Mouse (Mus musculus): Measurements from ENCODE around the gene Sprr2b. TPM values are rescaled to one million over a fixed set of nuclear protein-coding genes. Genes with fewer than 3 reads are reported as not detected.

Gene Sprr2b
- total RNA-seq, 1 experiment, result not detected

GRCm38 (mm10) chr3:92351843-92352242 is 35.4 kb downstream of the Sprr2b start, which contains the start of gene Sprr2e:
TSS of gene Sprr2e (plus strand) at chr3:92352143.
- H3K9ac ChIP-seq (ENCODE audit: insufficient read depth, low read depth, low read length, poor library complexity, severe bottlenecking), result no peak within 1 kb of the TSS
- no peak within 1 kb of the TSS for H3K4me3 ChIP-seq (ENCODE audit: insufficient read depth in 1 of 2, low read depth in 1 of 2, low read length in 2 of 2, poor library complexity in 1 of 2, severe bottlenecking in 1 of 2)
- H3K4me1 ChIP-seq (ENCODE audit: control insufficient read depth in 2 of 2, insufficient read depth in 2 of 2, low read length in 2 of 2, poor library complexity in 1 of 2), result no peaks in the 10 kb centered on the region
- in situ Hi-C loops (cut with MboI; ENCODE audit: low sequenced_read_pairs in 2 of 2, unreplicated experiment in 2 of 2), result no loop called here
- no peaks in the 10 kb centered on the region for H3K36me3 ChIP-seq (ENCODE audit: control insufficient read depth, insufficient read depth, low read length, poor library complexity, severe bottlenecking)
- no peak within 1 kb of the TSS for H3K27ac ChIP-seq (ENCODE audit: insufficient read depth, low read depth, low read length, poor library complexity, severe bottlenecking)
- TF ChIP-seq HCFC1 (IDR thresholded peaks at IDR 0.05; ENCODE audit: borderline replicate concordance, insufficient read depth, low read length), result no peak
- no peak for TF ChIP-seq ZNF384 (IDR thresholded peaks at IDR 0.05; ENCODE audit: low read depth, low read length)
- no peak for TF ChIP-seq ZC3H11A (IDR thresholded peaks at IDR 0.05; ENCODE audit: borderline replicate concordance, low read depth, low read length)
- TF ChIP-seq MAFK (IDR thresholded peaks at IDR 0.05; ENCODE audit: insufficient read depth, low read depth, low read length), result no peak
- TF ChIP-seq CHD2 (IDR thresholded peaks at IDR 0.05; ENCODE audit: low read depth, low read length), result no peak
- DNase-seq (ENCODE audit: low read depth, low spot score), result no peak
- no peaks in the 10 kb centered on the region for H3K9me3 ChIP-seq (ENCODE audit: control insufficient read depth, insufficient read depth, low read depth, low read length)

GRCm38 (mm10) chr3:92361619-92362018 is 45.2 kb downstream of the Sprr2b start:
- H3K4me3 ChIP-seq (ENCODE audit: insufficient read depth in 1 of 2, low read depth in 1 of 2, low read length in 2 of 2, poor library complexity in 1 of 2, severe bottlenecking in 1 of 2), result no peak overlapping the region
- no peak overlapping the region for H3K27ac ChIP-seq (ENCODE audit: insufficient read depth, low read depth, low read length, poor library complexity, severe bottlenecking)
- H3K9me3 ChIP-seq (ENCODE audit: control insufficient read depth, insufficient read depth, low read depth, low read length), result no peaks in the 10 kb centered on the region
- in situ Hi-C loops (cut with MboI; ENCODE audit: low sequenced_read_pairs in 2 of 2, unreplicated experiment in 2 of 2), result no loop called here
- H3K36me3 ChIP-seq (ENCODE audit: control insufficient read depth, insufficient read depth, low read length, poor library complexity, severe bottlenecking), result no peaks in the 10 kb centered on the region
- no peak for DNase-seq (ENCODE audit: low read depth, low spot score)
- no peak for TF ChIP-seq CHD2 (IDR thresholded peaks at IDR 0.05; ENCODE audit: low read depth, low read length)
- TF ChIP-seq ZNF384 (IDR thresholded peaks at IDR 0.05; ENCODE audit: low read depth, low read length), result no peak
- TF ChIP-seq HCFC1 (IDR thresholded peaks at IDR 0.05; ENCODE audit: borderline replicate concordance, insufficient read depth, low read length), result no peak
- no peak for TF ChIP-seq ZC3H11A (IDR thresholded peaks at IDR 0.05; ENCODE audit: borderline replicate concordance, low read depth, low read length)
- no peak for TF ChIP-seq MAFK (IDR thresholded peaks at IDR 0.05; ENCODE audit: insufficient read depth, low read depth, low read length)
- H3K4me1 ChIP-seq (ENCODE audit: control insufficient read depth in 2 of 2, insufficient read depth in 2 of 2, low read length in 2 of 2, poor library complexity in 1 of 2), result no peaks in the 10 kb centered on the region
- no peak overlapping the region for H3K9ac ChIP-seq (ENCODE audit: insufficient read depth, low read depth, low read length, poor library complexity, severe bottlenecking)

- in situ Hi-C loops (cut with MboI; ENCODE audit: low sequenced_read_pairs in 2 of 2, unreplicated experiment in 2 of 2), result no loop called here
Observed at GRCm38 (mm10) chr3:92364887-92365286, 48.5 kb downstream of the Sprr2b start, which contains the start of gene Sprr2f. TSS of gene Sprr2f (plus strand) at chr3:92365187.

More at GRCm38 (mm10) chr3:92364887-92365286, 48.5 kb downstream of the Sprr2b start, which contains the start of gene Sprr2f:
- Histone ChIP-seq H3K9ac (ENCODE audit: insufficient read depth, low read depth, low read length, poor library complexity, severe bottlenecking) (no peak within 1 kb of the TSS), H3K4me3 (ENCODE audit: insufficient read depth in 1 of 2, low read depth in 1 of 2, low read length in 2 of 2, poor library complexity in 1 of 2, severe bottlenecking in 1 of 2) (no peak within 1 kb of the TSS), H3K36me3 (ENCODE audit: control insufficient read depth, insufficient read depth, low read length, poor library complexity, severe bottlenecking) (no peaks in the 10 kb centered on the region), H3K27ac (ENCODE audit: insufficient read depth, low read depth, low read length, poor library complexity, severe bottlenecking) (no peak within 1 kb of the TSS), H3K4me1 (ENCODE audit: control insufficient read depth in 2 of 2, insufficient read depth in 2 of 2, low read length in 2 of 2, poor library complexity in 1 of 2) (no peaks in the 10 kb centered on the region), H3K9me3 (ENCODE audit: control insufficient read depth, insufficient read depth, low read depth, low read length) (no peaks in the 10 kb centered on the region)
- no peak for DNase-seq (ENCODE audit: low read depth, low spot score)
- TF ChIP-seq MAFK (IDR thresholded peaks at IDR 0.05; ENCODE audit: insufficient read depth, low read depth, low read length) (no peak), HCFC1 (IDR thresholded peaks at IDR 0.05; ENCODE audit: borderline replicate concordance, insufficient read depth, low read length) (no peak), CHD2 (IDR thresholded peaks at IDR 0.05; ENCODE audit: low read depth, low read length) (no peak), ZC3H11A (IDR thresholded peaks at IDR 0.05; ENCODE audit: borderline replicate concordance, low read depth, low read length) (no peak), ZNF384 (IDR thresholded peaks at IDR 0.05; ENCODE audit: low read depth, low read length) (no peak)

Other genes with a start within 250 kb of the Sprr2b start
- 0.21 and 0.40 TPM in 2 replicates for gene Lor, start 233.5 kb upstream of the Sprr2b start, total RNA-seq (2012; rRNA removed)
- not detected in 2 replicates for gene Prr9, start 192.7 kb upstream of the Sprr2b start, total RNA-seq (2012; rRNA removed)
- gene Lelp1, start 173.9 kb upstream of the Sprr2b start, total RNA-seq (2012; rRNA removed), result not detected in 2 replicates
- not detected in 2 replicates for gene Sprr2a1, start 100.8 kb upstream of the Sprr2b start, total RNA-seq (2012; rRNA removed)
- 0.48 and 2.7 TPM in 2 replicates for gene Sprr2a2, start 100.7 kb upstream of the Sprr2b start, total RNA-seq (2012; rRNA removed)
- gene Sprr2a3, start 31.2 kb upstream of the Sprr2b start, total RNA-seq (2012; rRNA removed), result not detected in 2 replicates
- not detected in 2 replicates for gene Sprr2d, start 22.5 kb downstream of the Sprr2b start, total RNA-seq (2012; rRNA removed)
- not detected in 2 replicates for gene Sprr2e, start 35.5 kb downstream of the Sprr2b start, total RNA-seq (2012; rRNA removed)
- not detected in 2 replicates for gene Sprr2f, start 48.6 kb downstream of the Sprr2b start, total RNA-seq (2012; rRNA removed)
- not detected in 2 replicates for gene Sprr2h, start 69.1 kb downstream of the Sprr2b start, total RNA-seq (2012; rRNA removed)
- gene Sprr2i, start 91.4 kb downstream of the Sprr2b start, total RNA-seq (2012; rRNA removed), result not detected in 2 replicates
- not detected in 2 replicates for gene Sprr2j-ps, start 101.5 kb downstream of the Sprr2b start, total RNA-seq (2012; rRNA removed)
- gene Gm9774, start 112.8 kb downstream of the Sprr2b start, total RNA-seq (2012; rRNA removed), result 8.2 and 16.7 TPM in 2 replicates
- gene Sprr2k, start 116.0 kb downstream of the Sprr2b start, total RNA-seq (2012; rRNA removed), result 1.7 TPM in 1 of 2 replicates, not detected in the other
- not detected in 2 replicates for gene Sprr1b, start 122.2 kb downstream of the Sprr2b start, total RNA-seq (2012; rRNA removed)
- gene Sprr3, start 142.1 kb downstream of the Sprr2b start, total RNA-seq (2012; rRNA removed), result not detected in 2 replicates
- 0.32 TPM in 1 of 2 replicates, not detected in the other for gene Sprr1a, start 169.3 kb downstream of the Sprr2b start, total RNA-seq (2012; rRNA removed)
- not detected in 2 replicates for gene Sprr4, start 183.9 kb downstream of the Sprr2b start, total RNA-seq (2012; rRNA removed)
- gene 2310046K23Rik, start 217.9 kb downstream of the Sprr2b start, total RNA-seq (2012; rRNA removed), result not detected in 2 replicates